ENCODE assay signal across 23 mouse cellular contexts in the genomic region with DNA sequence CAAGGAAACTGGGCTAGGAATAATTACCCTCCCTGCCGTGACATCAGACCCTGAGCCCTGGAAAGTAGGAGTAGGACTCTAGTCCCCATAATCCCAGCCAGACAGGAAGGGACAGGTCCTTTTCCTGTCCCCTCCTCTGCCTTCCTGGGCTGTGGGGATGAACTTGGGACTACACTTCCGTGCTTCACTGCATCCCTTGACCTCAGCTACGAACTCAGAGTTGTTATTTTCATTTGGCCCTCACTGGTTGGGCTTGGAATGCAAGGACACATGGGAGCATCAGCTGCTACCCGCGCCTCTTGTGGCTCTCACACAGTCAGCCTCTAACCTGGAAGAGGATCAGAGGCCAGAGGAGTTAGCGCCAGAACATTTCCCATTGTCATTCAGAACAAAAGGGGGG. TPM values are rescaled to one million over a fixed set of nuclear protein-coding genes. Genes with fewer than 3 reads are reported as not detected.
A peak's percentile ranks its signal among the peaks of the same experiment; 100 is the strongest.
DNase-seq lines count a peak whose midpoint lies in the region; ATAC-seq and TF ChIP-seq lines count a peak whose summit lies in the region.
"Had no signal": no experiment of that assay in that cellular context is flagged by ENCODE, and none has a peak within 500 bp of the region (broad histone marks: within the 10 kb centered on the region; RNA-seq: fewer than 3 reads in every experiment).

No protein-coding gene starts in this region.

- no peak overlapping the region for H3K4me3 ChIP-seq in kidney, embryonic 16.5 days (ENCODE audit: low read length)
- H3K4me3 ChIP-seq in E14TG2a.4 (replicated peaks; ENCODE audit: low read length) (peak overlapping the region; percentile 55), ES-E14 (ENCODE audit: insufficient read depth in 1 of 2, low read depth in 1 of 2, low read length in 2 of 2, poor library complexity in 1 of 2, severe bottlenecking in 1 of 2) (0 out of 4 replicates have a peak overlapping the region, but pooled peaks of 1 of the 2 experiments have one; percentile 6)
- no peak overlapping the region for H3K4me3 ChIP-seq in liver, postnatal 0 days (ENCODE audit: low read depth, low read length)
- H3K4me3 ChIP-seq: forebrain, embryonic 10.5 days; hindbrain, embryonic 12.5 days; left cerebral cortex, adult 2 months; limb, embryonic 15.5 days; lung, embryonic 15.5 days had no signal

- no peak for TF ChIP-seq CTCF in E14TG2a.4 (conservative IDR thresholded peaks at IDR 0.05; ENCODE audit: low read length)
- TF ChIP-seq CTCF in liver, postnatal 0 days (IDR thresholded peaks at IDR 0.05; ENCODE audit: low read depth), result no peak

- 61% methylated on average over 6 of the region's 6 CpGs for WGBS in kidney, embryonic 16.5 days
- 60% methylated on average over 6 of the region's 6 CpGs for WGBS in liver, postnatal 0 days (ENCODE audit: insufficient replicate concordance)

- H3K4me2 ChIP-seq in kidney, embryonic 16.5 days (replicated peaks; ENCODE audit: low read depth, low read length), result no peak overlapping the region
- H3K4me2 ChIP-seq in liver, postnatal 0 days (ENCODE audit: low read depth, low read length), result no peak overlapping the region
- H3K4me2 ChIP-seq: hindbrain, embryonic 12.5 days; limb, embryonic 15.5 days; lung, embryonic 15.5 days; midbrain, embryonic 11.5 days had no signal

- in situ Hi-C loops in ES-E14 (cut with MboI; ENCODE audit: low sequenced_read_pairs in 2 of 2, unreplicated experiment in 2 of 2), result no loop called here

- H3K9me3 ChIP-seq in kidney, embryonic 16.5 days (ENCODE audit: low read length), result no peaks in the 10 kb centered on the region
- H3K9me3 ChIP-seq in E14TG2a.4 (ENCODE audit: low read length), result no peaks in the 10 kb centered on the region
- no peaks in the 10 kb centered on the region for H3K9me3 ChIP-seq in ES-E14 (ENCODE audit: control insufficient read depth, insufficient read depth, low read depth, low read length)
- H3K9me3 ChIP-seq in liver, postnatal 0 days (ENCODE audit: low read length), result no peaks in the 10 kb centered on the region
- H3K9me3 ChIP-seq: forebrain, embryonic 10.5 days; hindbrain, embryonic 12.5 days; limb, embryonic 15.5 days; lung, embryonic 15.5 days had no signal

- H3K9ac ChIP-seq in kidney, embryonic 16.5 days (replicated peaks; ENCODE audit: low read length), result no peak overlapping the region
- H3K9ac ChIP-seq in ES-E14 (ENCODE audit: insufficient read depth, low read depth, low read length, poor library complexity, severe bottlenecking), result no peak overlapping the region; the same call in 1 of the 2 replicates
- no peak overlapping the region for H3K9ac ChIP-seq in liver, postnatal 0 days (replicated peaks)
- H3K9ac ChIP-seq: hindbrain, embryonic 12.5 days; limb, embryonic 15.5 days; liver, embryonic 14.5 days; lung, embryonic 15.5 days had no signal

- TF ChIP-seq EP300 in liver, postnatal 0 days (IDR thresholded peaks at IDR 0.05; ENCODE audit: low read depth), result no peak

- intact Hi-C loops in heart, postnatal 10 days (cut with DNase I), result no loop called here

- no peak overlapping the region for H3K27ac ChIP-seq in kidney, embryonic 16.5 days (ENCODE audit: low read length)
- H3K27ac ChIP-seq in ES-E14 (ENCODE audit: insufficient read depth, low read depth, low read length, poor library complexity, severe bottlenecking), result peak overlapping the region; percentile 81
- no peak overlapping the region for H3K27ac ChIP-seq in liver, postnatal 0 days (ENCODE audit: low read depth)
- H3K27ac ChIP-seq: forebrain, embryonic 10.5 days; hindbrain, embryonic 12.5 days; left cerebral cortex, adult 2 months; limb, embryonic 15.5 days; liver, embryonic 14.5 days; lung, embryonic 15.5 days; stomach, postnatal 0 days had no signal

- H3K36me3 ChIP-seq in kidney, embryonic 16.5 days (ENCODE audit: insufficient read depth, low read length), result no peaks in the 10 kb centered on the region
- H3K36me3 ChIP-seq in E14TG2a.4 (ENCODE audit: insufficient read depth, low read length), result no peaks in the 10 kb centered on the region
- H3K36me3 ChIP-seq in ES-E14 (ENCODE audit: control insufficient read depth, insufficient read depth, low read length, poor library complexity, severe bottlenecking), result no peaks in the 10 kb centered on the region
- H3K36me3 ChIP-seq in liver, postnatal 0 days (replicated peaks; ENCODE audit: insufficient read depth, low read length), result no peaks in the 10 kb centered on the region
- H3K36me3 ChIP-seq: forebrain, embryonic 10.5 days; hindbrain, embryonic 12.5 days had no signal

- H3K4me1 ChIP-seq in kidney, embryonic 16.5 days (ENCODE audit: insufficient read depth, low read length), result 0 out of 2 replicates have a peak, but pooled peaks cover 10% of the 10 kb centered on the region
- H3K4me1 ChIP-seq in E14TG2a.4 (replicated peaks; ENCODE audit: low read depth, low read length) (peaks cover 95% of the 10 kb centered on the region), ES-E14 (ENCODE audit: control insufficient read depth in 2 of 2, insufficient read depth in 2 of 2, low read length in 2 of 2, poor library complexity in 1 of 2) (peaks cover 27 to 45% of the 10 kb centered on the region in 2 experiments)
- no peaks in the 10 kb centered on the region for H3K4me1 ChIP-seq in liver, postnatal 0 days (ENCODE audit: insufficient read depth)
- H3K4me1 ChIP-seq: limb, embryonic 15.5 days; lung, embryonic 15.5 days had no signal

- no peaks in the 10 kb centered on the region for H3K27me3 ChIP-seq in kidney, embryonic 16.5 days (ENCODE audit: insufficient read depth, low read length)
- H3K27me3 ChIP-seq in E14TG2a.4 (ENCODE audit: insufficient read depth, low read length), result no peaks in the 10 kb centered on the region
- H3K27me3 ChIP-seq in liver, postnatal 0 days (ENCODE audit: insufficient read depth, low read length), result no peaks in the 10 kb centered on the region
- H3K27me3 ChIP-seq: hindbrain, embryonic 12.5 days; limb, embryonic 15.5 days; lung, embryonic 15.5 days had no signal

- ATAC-seq in kidney, embryonic 16.5 days (ENCODE audit: low FRiP score, low TSS enrichment), result no peak
- no peak for ATAC-seq in liver, postnatal 0 days
- ATAC-seq: intestine, postnatal 0 days had no signal

- DNase-seq in heart, adult 11 months, result peak; percentile 97
- no peak for DNase-seq in heart, postnatal 10 days
- DNase-seq in kidney, adult 9 months, result peak; percentile 45
- no peak for DNase-seq in ES-E14 (ENCODE audit: low read depth, low spot score)
- DNase-seq in retina, embryonic 14.5 days (ENCODE audit: low spot score), result no peak
- no peak for DNase-seq in liver, postnatal 0 days
- DNase-seq: cerebellum, adult 11-12 months; cerebellum, postnatal 10 days; heart, postnatal 14 days; thymus, adult 2 months; thymus, postnatal 4 days had no signal

TF ChIP-seq in ES-E14, 5 proteins besides CTCF, POLR2A, EP300 and RAD21:
- TF ChIP-seq ZNF384 (IDR thresholded peaks at IDR 0.05; ENCODE audit: low read depth, low read length) (no peak), ZC3H11A (IDR thresholded peaks at IDR 0.05; ENCODE audit: borderline replicate concordance, low read depth, low read length) (no peak), HCFC1 (IDR thresholded peaks at IDR 0.05; ENCODE audit: borderline replicate concordance, insufficient read depth, low read length) (no peak), MAFK (IDR thresholded peaks at IDR 0.05; ENCODE audit: insufficient read depth, low read depth, low read length) (no peak), CHD2 (IDR thresholded peaks at IDR 0.05; ENCODE audit: low read depth, low read length) (no peak)

RNA-seq across cellular contexts. Expression of gene Akap2, which starts 27.5 kb away (rescaled TPM):
- total RNA-seq in heart, postnatal 10 days (2021), result 100 to 1,000 TPM; 127 to 141 TPM
- polyA plus RNA-seq in kidney, embryonic 16.5 days (2015; fragmentation: Nextera tagmentation; extraction: Ambion mirVana), result 28.2 and 28.4 TPM in 2 replicates
- 29.0 and 35.7 TPM in 2 replicates for total RNA-seq in ES-E14 (2012; rRNA removed)
- polyA plus RNA-seq in liver, postnatal 0 days (2015; fragmentation: Nextera tagmentation; extraction: Ambion mirVana), result 1.9 and 2.0 TPM in 2 replicates
- total RNA-seq: granulocyte monocyte progenitor cell, adult 5-6 weeks had no signal

Comparison
In these comparisons a context has a peak if more than half of its experiments do, and no peak if none do; other contexts are left out.
1. DNase-seq: peak in heart, adult 11 months (single experiment) and kidney, adult 9 months (single experiment); none in heart, postnatal 10 days (0 of 2), ES-E14 (single experiment), retina, embryonic 14.5 days (single experiment) and liver, postnatal 0 days (single experiment).